Mouse (Mus musculus): ENCODE data around the gene Sash1. TPM values are rescaled to one million over a fixed set of nuclear protein-coding genes. Genes with fewer than 3 reads are reported as not detected.

Sash1 gene
- polyA plus RNA-seq, 1 experiment from 2014 or later: 2.2 TPM

DNA sequence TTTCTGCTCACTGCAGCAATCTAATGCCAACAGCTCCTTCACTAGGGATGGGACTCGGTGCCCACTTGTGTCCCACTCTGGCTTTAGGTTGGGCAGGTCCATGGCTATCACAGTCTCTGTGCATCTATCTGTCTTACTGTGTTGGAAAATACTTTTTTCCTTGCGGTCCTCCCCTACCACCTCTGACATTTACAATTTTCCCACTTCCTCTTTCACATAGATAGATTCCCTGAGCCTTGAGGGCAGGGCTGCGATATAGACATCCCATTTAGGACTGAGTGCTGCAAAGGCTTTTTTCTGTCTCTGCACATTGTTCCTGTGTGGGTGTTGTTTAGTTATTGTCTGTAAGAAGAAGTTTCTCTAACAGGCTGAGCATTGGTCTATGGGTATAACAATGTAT lies 40.4 kb upstream of the Sash1 start:
- no peak overlapping the region for H3K4me2 ChIP-seq (ENCODE audit: low read length)
- no peaks in the 10 kb centered on the region for H3K36me3 ChIP-seq (ENCODE audit: control insufficient read depth, insufficient read depth, low read length)
- H3K9ac ChIP-seq (ENCODE audit: low read depth, low read length): no peak overlapping the region
- H3K9me3 ChIP-seq (replicated peaks; ENCODE audit: control insufficient read depth, low read length, poor library complexity, severe bottlenecking): no peaks in the 10 kb centered on the region
- no peaks in the 10 kb centered on the region for H3K27me3 ChIP-seq (ENCODE audit: control insufficient read depth, insufficient read depth, low read depth, low read length)
- WGBS: 97% methylated on average over 3 of the region's 3 CpGs
- H3K4me1 ChIP-seq (ENCODE audit: control insufficient read depth, insufficient read depth, low read length): peaks cover 12% of the 10 kb centered on the region
- no peak overlapping the region for H3K4me3 ChIP-seq (ENCODE audit: low read depth, low read length)
- no peak overlapping the region for H3K27ac ChIP-seq (ENCODE audit: low read length)
- no peak for ATAC-seq

DNA sequence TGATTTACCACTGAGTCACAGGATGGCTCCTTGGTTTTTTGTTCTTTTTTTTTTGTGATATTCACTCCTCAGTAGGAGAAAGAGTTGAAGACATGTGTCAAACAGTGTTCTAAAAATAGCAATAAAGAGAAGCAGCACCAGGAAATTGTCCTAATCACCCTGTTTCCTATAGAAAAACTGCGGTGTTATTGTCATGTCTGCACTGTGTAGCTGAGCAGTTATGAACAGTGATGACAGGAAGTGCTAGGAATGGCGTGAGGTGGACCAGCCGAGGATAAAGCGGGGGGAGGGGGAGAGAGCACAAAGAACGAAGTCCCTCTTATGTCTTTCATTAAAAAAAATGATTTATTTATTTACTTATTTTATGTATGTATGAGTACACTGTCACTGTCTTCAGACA lies 39.4 kb upstream of the Sash1 start:
- WGBS: 73% methylated on average over 5 of the region's 5 CpGs
- Histone ChIP-seq H3K4me1 (ENCODE audit: control insufficient read depth, insufficient read depth, low read length) (peaks cover 12% of the 10 kb centered on the region), H3K4me2 (ENCODE audit: low read length) (no peak overlapping the region), H3K27me3 (ENCODE audit: control insufficient read depth, insufficient read depth, low read depth, low read length) (no peaks in the 10 kb centered on the region), H3K27ac (ENCODE audit: low read length) (no peak overlapping the region), H3K9ac (ENCODE audit: low read depth, low read length) (no peak overlapping the region), H3K36me3 (ENCODE audit: control insufficient read depth, insufficient read depth, low read length) (no peaks in the 10 kb centered on the region), H3K4me3 (ENCODE audit: low read depth, low read length) (no peak overlapping the region), H3K9me3 (replicated peaks; ENCODE audit: control insufficient read depth, low read length, poor library complexity, severe bottlenecking) (no peaks in the 10 kb centered on the region)
- ATAC-seq: no peak

DNA sequence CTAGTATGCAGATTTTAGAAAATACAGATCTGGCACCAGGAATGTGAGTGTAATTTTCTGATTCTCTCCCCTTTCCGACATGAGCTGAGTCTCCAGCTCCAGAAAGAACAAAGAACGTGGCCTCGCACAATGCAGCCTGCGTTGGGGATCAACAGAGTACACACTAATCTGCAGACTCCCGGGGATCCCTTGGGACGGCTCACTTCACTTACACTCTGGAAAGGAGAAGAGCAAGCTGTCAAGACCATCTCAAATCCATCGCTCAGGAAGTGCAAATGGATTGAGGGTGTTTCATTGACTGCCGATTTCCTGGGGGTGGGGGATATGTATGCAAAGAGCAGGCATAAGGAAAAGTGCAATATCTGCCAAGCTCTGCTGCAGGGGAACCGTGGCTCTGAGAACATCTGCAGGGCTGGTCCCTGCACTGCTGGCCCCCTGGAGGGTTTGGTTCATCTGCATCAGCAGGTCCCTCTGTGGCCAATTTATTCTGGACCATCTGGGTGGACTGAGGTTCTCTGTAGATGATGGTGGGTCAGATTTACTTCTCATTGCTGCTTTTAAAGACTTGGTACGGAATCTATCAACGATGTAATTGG lies 35.3 kb upstream of the Sash1 start:
- no peaks in the 10 kb centered on the region for H3K9me3 ChIP-seq (replicated peaks; ENCODE audit: control insufficient read depth, low read length, poor library complexity, severe bottlenecking)

GRCm38 (mm10) chr10:8917798-8918197 lies 31.9 kb upstream of the Sash1 start:
- no peaks in the 10 kb centered on the region for H3K36me3 ChIP-seq (ENCODE audit: control insufficient read depth, insufficient read depth, low read length)
- H3K4me2 ChIP-seq (ENCODE audit: low read length): no peak overlapping the region
- H3K4me3 ChIP-seq (ENCODE audit: low read depth, low read length): no peak overlapping the region
- no peak overlapping the region for H3K27ac ChIP-seq (ENCODE audit: low read length)
- no peaks in the 10 kb centered on the region; the same call in 1 of the 2 replicates for H3K4me1 ChIP-seq (ENCODE audit: control insufficient read depth, insufficient read depth, low read length)
- no peak overlapping the region for H3K9ac ChIP-seq (ENCODE audit: low read depth, low read length)
- no peaks in the 10 kb centered on the region for H3K27me3 ChIP-seq (ENCODE audit: control insufficient read depth, insufficient read depth, low read depth, low read length)
- no peaks in the 10 kb centered on the region for H3K9me3 ChIP-seq (replicated peaks; ENCODE audit: control insufficient read depth, low read length, poor library complexity, severe bottlenecking)
- WGBS: 73% methylated on average over 2 of the region's 2 CpGs
- no peak for ATAC-seq

More for the DNA sequence above, 35.3 kb upstream of the Sash1 start:
- H3K9ac ChIP-seq (ENCODE audit: low read depth, low read length): no peak overlapping the region
- H3K27ac ChIP-seq (ENCODE audit: low read length): no peak overlapping the region
- no peak overlapping the region for H3K4me2 ChIP-seq (ENCODE audit: low read length)
- WGBS: 25% methylated on average over 11 of the region's 11 CpGs
- H3K36me3 ChIP-seq (ENCODE audit: control insufficient read depth, insufficient read depth, low read length): no peaks in the 10 kb centered on the region
- no peaks in the 10 kb centered on the region for H3K27me3 ChIP-seq (ENCODE audit: control insufficient read depth, insufficient read depth, low read depth, low read length)
- no peaks in the 10 kb centered on the region; the same call in 1 of the 2 replicates for H3K4me1 ChIP-seq (ENCODE audit: control insufficient read depth, insufficient read depth, low read length)
- H3K4me3 ChIP-seq (ENCODE audit: low read depth, low read length): no peak overlapping the region
- ATAC-seq: peak; percentile 61

- no peak overlapping the region for H3K4me3 ChIP-seq (ENCODE audit: low read depth, low read length)
- H3K36me3 ChIP-seq (ENCODE audit: control insufficient read depth, insufficient read depth, low read length): no peaks in the 10 kb centered on the region
- no peak overlapping the region for H3K4me2 ChIP-seq (ENCODE audit: low read length)
- H3K9ac ChIP-seq (ENCODE audit: low read depth, low read length): no peak overlapping the region
- no peak overlapping the region for H3K27ac ChIP-seq (ENCODE audit: low read length)
- no peak for ATAC-seq
- no peaks in the 10 kb centered on the region for H3K9me3 ChIP-seq (replicated peaks; ENCODE audit: control insufficient read depth, low read length, poor library complexity, severe bottlenecking)
- no peaks in the 10 kb centered on the region for H3K27me3 ChIP-seq (ENCODE audit: control insufficient read depth, insufficient read depth, low read depth, low read length)
- no peaks in the 10 kb centered on the region; the same call in 1 of the 2 replicates for H3K4me1 ChIP-seq (ENCODE audit: control insufficient read depth, insufficient read depth, low read length)
- WGBS: 80% methylated on average over 4 of the region's 4 CpGs
Observed at GRCm38 (mm10) chr10:8917350-8917749, 31.5 kb upstream of the Sash1 start.

- no peak overlapping the region for H3K4me2 ChIP-seq (ENCODE audit: low read length)
- H3K27me3 ChIP-seq (ENCODE audit: control insufficient read depth, insufficient read depth, low read depth, low read length): no peaks in the 10 kb centered on the region
- no peak for ATAC-seq
- no peaks in the 10 kb centered on the region for H3K36me3 ChIP-seq (ENCODE audit: control insufficient read depth, insufficient read depth, low read length)
- H3K4me1 ChIP-seq (ENCODE audit: control insufficient read depth, insufficient read depth, low read length): no peaks in the 10 kb centered on the region
- 87% methylated on average over 5 of the region's 5 CpGs for WGBS
- no peak overlapping the region for H3K4me3 ChIP-seq (ENCODE audit: low read depth, low read length)
- no peak overlapping the region for H3K27ac ChIP-seq (ENCODE audit: low read length)
- H3K9ac ChIP-seq (ENCODE audit: low read depth, low read length): no peak overlapping the region
- H3K9me3 ChIP-seq (replicated peaks; ENCODE audit: control insufficient read depth, low read length, poor library complexity, severe bottlenecking): no peaks in the 10 kb centered on the region
Observed at GRCm38 (mm10) chr10:8915755-8916154, 29.9 kb upstream of the Sash1 start.

DNA sequence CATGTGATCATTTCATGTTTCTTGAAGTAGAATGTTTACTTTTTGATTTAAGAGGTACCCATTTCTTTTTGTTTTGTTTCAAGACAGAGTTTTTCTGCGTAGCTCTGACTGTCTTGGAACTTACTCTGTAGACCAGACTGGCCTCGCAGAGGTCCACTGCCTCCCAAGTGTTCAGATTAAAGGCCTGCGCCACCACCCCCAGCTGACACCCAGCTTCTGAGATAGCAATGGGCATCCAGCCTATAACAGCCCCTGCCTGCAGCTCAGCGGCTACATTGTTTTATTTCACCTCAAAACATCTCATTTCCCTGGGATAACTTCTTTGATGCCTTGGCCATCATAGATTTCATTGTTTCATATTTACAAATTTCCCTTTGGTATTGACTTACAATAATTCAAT lies 28.0 kb upstream of the Sash1 start:
- H3K4me3 ChIP-seq (ENCODE audit: low read depth, low read length): no peak overlapping the region
- no peak for ATAC-seq
- 73% methylated on average over 4 of the region's 4 CpGs for WGBS
- H3K9me3 ChIP-seq (replicated peaks; ENCODE audit: control insufficient read depth, low read length, poor library complexity, severe bottlenecking): no peaks in the 10 kb centered on the region
- H3K9ac ChIP-seq (ENCODE audit: low read depth, low read length): no peak overlapping the region
- H3K4me1 ChIP-seq (ENCODE audit: control insufficient read depth, insufficient read depth, low read length): no peaks in the 10 kb centered on the region
- H3K27me3 ChIP-seq (ENCODE audit: control insufficient read depth, insufficient read depth, low read depth, low read length): no peaks in the 10 kb centered on the region
- H3K4me2 ChIP-seq (ENCODE audit: low read length): no peak overlapping the region
- no peak overlapping the region for H3K27ac ChIP-seq (ENCODE audit: low read length)
- H3K36me3 ChIP-seq (ENCODE audit: control insufficient read depth, insufficient read depth, low read length): no peaks in the 10 kb centered on the region

DNA sequence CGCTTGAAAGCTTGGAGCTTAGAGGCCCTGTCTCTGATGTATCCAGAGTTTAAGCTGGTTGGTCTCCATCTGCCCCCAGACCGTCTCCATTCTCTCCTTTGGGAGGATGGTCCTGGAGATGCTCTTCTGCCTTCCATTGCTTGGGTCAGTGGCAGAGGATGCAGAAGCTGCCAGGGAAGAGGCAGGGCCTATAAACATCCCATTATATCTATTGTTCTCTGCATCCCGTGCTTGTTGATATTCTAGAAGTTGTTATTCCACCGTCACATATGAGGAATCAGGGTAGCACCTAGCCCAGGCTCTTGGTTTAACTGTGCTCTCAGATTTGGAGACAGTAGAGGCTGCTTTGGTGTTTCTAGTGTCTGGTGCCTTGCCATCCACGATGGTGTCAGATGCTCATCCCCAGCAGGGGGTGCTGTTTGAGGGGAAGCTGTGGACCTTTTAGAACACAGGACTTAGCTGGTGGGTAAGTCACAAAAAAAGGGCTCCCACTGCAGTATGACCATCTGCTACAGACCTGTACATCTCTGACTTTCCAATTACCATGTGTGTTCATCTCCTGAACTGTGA lies 26.9 kb upstream of the Sash1 start:
- Histone ChIP-seq H3K36me3 (ENCODE audit: control insufficient read depth, insufficient read depth, low read length) (no peaks in the 10 kb centered on the region), H3K4me1 (ENCODE audit: control insufficient read depth, insufficient read depth, low read length) (no peaks in the 10 kb centered on the region), H3K4me2 (ENCODE audit: low read length) (no peak overlapping the region), H3K27ac (ENCODE audit: low read length) (no peak overlapping the region), H3K27me3 (ENCODE audit: control insufficient read depth, insufficient read depth, low read depth, low read length) (no peaks in the 10 kb centered on the region), H3K9ac (ENCODE audit: low read depth, low read length) (no peak overlapping the region), H3K4me3 (ENCODE audit: low read depth, low read length) (no peak overlapping the region), H3K9me3 (replicated peaks; ENCODE audit: control insufficient read depth, low read length, poor library complexity, severe bottlenecking) (no peaks in the 10 kb centered on the region)
- no peak for ATAC-seq
- 83% methylated on average over 5 of the region's 5 CpGs for WGBS

DNA sequence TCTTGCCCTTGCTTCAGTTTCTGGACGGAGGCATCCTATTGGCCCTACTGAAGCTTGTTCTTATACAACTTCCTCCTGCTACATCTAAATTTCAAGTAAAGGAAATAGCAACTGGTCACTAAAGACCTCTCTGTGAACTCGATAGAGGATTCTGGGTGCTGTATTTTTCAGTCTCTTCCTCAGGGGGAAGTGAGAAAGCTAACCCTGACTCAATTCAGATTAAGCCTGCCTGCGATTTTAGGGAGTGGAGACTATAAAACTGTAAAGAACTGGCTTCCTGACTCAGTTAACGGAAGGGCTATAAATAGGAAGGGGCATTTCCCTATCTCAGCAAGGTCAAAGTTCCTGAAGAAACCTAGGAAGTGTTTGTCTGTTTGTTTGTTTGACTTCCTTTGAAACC lies 26.3 kb upstream of the Sash1 start:
- WGBS: 91% methylated on average over 4 of the region's 4 CpGs
- no peak overlapping the region for H3K4me3 ChIP-seq (ENCODE audit: low read depth, low read length)
- no peaks in the 10 kb centered on the region for H3K4me1 ChIP-seq (ENCODE audit: control insufficient read depth, insufficient read depth, low read length)
- H3K27ac ChIP-seq (ENCODE audit: low read length): no peak overlapping the region
- no peaks in the 10 kb centered on the region for H3K27me3 ChIP-seq (ENCODE audit: control insufficient read depth, insufficient read depth, low read depth, low read length)
- no peaks in the 10 kb centered on the region for H3K9me3 ChIP-seq (replicated peaks; ENCODE audit: control insufficient read depth, low read length, poor library complexity, severe bottlenecking)
- no peak overlapping the region for H3K9ac ChIP-seq (ENCODE audit: low read depth, low read length)
- no peak overlapping the region for H3K4me2 ChIP-seq (ENCODE audit: low read length)
- ATAC-seq: no peak
- no peaks in the 10 kb centered on the region for H3K36me3 ChIP-seq (ENCODE audit: control insufficient read depth, insufficient read depth, low read length)
